Mouse (Mus musculus) thymus, postnatal 0 days (tissue): ENCODE data around the gene Slc39a3. TPM values are rescaled to one million over a fixed set of nuclear protein-coding genes. Genes with fewer than 3 reads are reported as not detected.
"Not testable (repeated sequence)": the region's sequence is repeated elsewhere in the genome, so short reads cannot be mapped to it uniquely, and the experiment has no call there.

Source experiments
- DNase-seq: peaks from one replicate; pipeline ENCODE4 v3.0.0-alpha.2; 2015; ENCODE audit warnings: low spot score
- polyA plus RNA-seq: library from polyadenylated mRNA; unstranded; fragments of >200 nt; fragmentation: Nextera tagmentation; extraction: Ambion mirVana; gene quantifications from 2 replicates; pipeline ENCODE4 v1.2.1, GENCODE M21; 2015

Slc39a3 gene
- polyA plus RNA-seq: 16.0 and 16.8 TPM in 2 replicates

GRCm38 (mm10) chr10:81036988-81037580, at the start of gene Slc39a3:
TSS of gene Slc39a3 (minus strand) at chr10:81037426.
- peak; percentile 98 for DNase-seq

GRCm38 (mm10) chr10:81087021-81087420, 49.8 kb upstream of the Slc39a3 start:
- peak; percentile 39 for DNase-seq

- DNase-seq: peak; percentile 71
Observed at GRCm38 (mm10) chr10:81082168-81082960, 45.1 kb upstream of the Slc39a3 start.

GRCm38 (mm10) chr10:81080008-81080655, 42.9 kb upstream of the Slc39a3 start:
- no peak for DNase-seq

GRCm38 (mm10) chr10:81077916-81078315, 40.7 kb upstream of the Slc39a3 start:
- DNase-seq: no peak

- no peak for DNase-seq
Observed at GRCm38 (mm10) chr10:81076356-81076755, 39.1 kb upstream of the Slc39a3 start.

- DNase-seq: no peak
Observed at GRCm38 (mm10) chr10:81075734-81076133, 38.5 kb upstream of the Slc39a3 start.

- DNase-seq: peak; percentile 30
Observed at GRCm38 (mm10) chr10:81073464-81073863, 36.2 kb upstream of the Slc39a3 start.

GRCm38 (mm10) chr10:81072290-81072689, 35.1 kb upstream of the Slc39a3 start:
- no peak for DNase-seq

- DNase-seq: peak; percentile 100
Observed at GRCm38 (mm10) chr10:81069836-81070235, 32.6 kb upstream of the Slc39a3 start, which contains the start of gene Thop1. TSS of gene Thop1 (plus strand) at chr10:81070035.

GRCm38 (mm10) chr10:81068706-81069105, 31.5 kb upstream of the Slc39a3 start:
- no peak for DNase-seq

GRCm38 (mm10) chr10:81064519-81064918, 27.3 kb upstream of the Slc39a3 start:
- DNase-seq: not testable (repeated sequence)

- DNase-seq: no peak
Observed at GRCm38 (mm10) chr10:81062710-81063109, 25.5 kb upstream of the Slc39a3 start.

GRCm38 (mm10) chr10:81059603-81060543, 22.6 kb upstream of the Slc39a3 start, which contains the start of gene Sgta:
TSS of gene Sgta (minus strand) at chr10:81060181.
- DNase-seq: peak; percentile 99

- DNase-seq: no peak
Observed at GRCm38 (mm10) chr10:81058896-81059295, 21.7 kb upstream of the Slc39a3 start.

GRCm38 (mm10) chr10:81057406-81058130, 20.3 kb upstream of the Slc39a3 start:
- DNase-seq: no peak

- DNase-seq: not testable (repeated sequence)
Observed at GRCm38 (mm10) chr10:81055802-81056340, 18.6 kb upstream of the Slc39a3 start.

GRCm38 (mm10) chr10:81055169-81055568, 17.9 kb upstream of the Slc39a3 start:
- DNase-seq: no peak

GRCm38 (mm10) chr10:81052577-81052976, 15.4 kb upstream of the Slc39a3 start:
- no peak for DNase-seq

GRCm38 (mm10) chr10:81051133-81051532, 13.9 kb upstream of the Slc39a3 start:
- DNase-seq: no peak
